Mouse (Mus musculus): ENCODE measurements around the gene Proca1.

DNA sequence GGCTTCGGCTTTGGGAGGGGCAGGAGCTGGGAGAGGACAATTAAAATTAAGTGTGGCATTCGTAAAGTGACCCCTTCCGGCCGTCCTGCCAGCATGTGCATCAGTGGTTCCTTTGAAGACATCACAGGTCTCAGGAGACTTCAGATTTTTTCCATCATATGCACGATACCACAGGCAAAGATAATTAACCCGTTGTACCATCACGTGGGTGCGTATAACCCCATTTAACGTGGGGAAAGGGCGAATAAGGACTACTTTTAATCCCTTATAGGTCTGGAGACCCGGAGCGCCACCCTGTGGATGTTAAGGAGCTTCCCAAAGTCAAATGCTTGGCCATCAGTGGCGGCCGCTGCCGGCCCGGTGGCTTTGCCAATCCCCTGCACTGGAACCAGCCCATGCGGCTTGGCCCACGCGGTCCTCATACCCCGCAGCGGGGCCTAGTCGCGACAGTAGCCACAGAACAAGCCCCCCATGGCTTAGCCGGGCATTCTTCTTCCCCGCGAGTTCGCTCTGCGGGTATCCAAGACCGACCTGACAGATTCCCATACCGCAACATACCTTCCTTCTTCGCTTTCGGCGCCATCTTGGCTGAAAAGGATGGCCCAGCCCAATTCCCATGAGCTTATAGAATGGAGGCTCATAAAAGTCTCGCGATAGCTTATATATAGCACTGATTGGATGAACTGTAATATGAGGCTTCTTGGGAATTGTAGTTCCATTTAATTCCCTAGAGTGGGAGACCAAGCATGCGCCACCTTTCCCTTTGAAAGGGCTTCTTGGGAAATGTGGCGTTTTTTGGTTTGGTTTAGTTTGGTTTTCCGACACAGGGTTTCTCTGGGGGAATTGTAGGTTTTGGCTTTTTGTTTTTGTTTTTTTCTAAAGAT lies 10.0 kb upstream of the Proca1 start, which contains the start of gene Rpl23a:
- TF ChIP-seq CTCF (IDR thresholded peaks at IDR 0.05), result peak; percentile 61
- TF ChIP-seq EP300 (IDR thresholded peaks at IDR 0.05), result peak; percentile 67
